Mouse (Mus musculus) adrenal gland, adult 18-20 months (tissue): Measurements from ENCODE around the gene Dph3. TPM values are rescaled to one million over a fixed set of nuclear protein-coding genes. Genes with fewer than 3 reads are reported as not detected.

Experiments
- total RNA-seq, 2 experiments: library from RNA; stranded (reverse); gene quantifications; 1 replicate in 1 of 2; 2 replicates in 1 of 2; pipeline ENCODE4 v1.2.3; 2021

The Dph3 gene
- total RNA-seq, 2 experiments from 2014 or later, result 56.0 to 61.3 TPM

Other genes starting within 250 kb of the Dph3 start
- gene Galnt15, start 56.7 kb downstream of the Dph3 start, total RNA-seq, result 10 to 100 TPM in 1 of 2 experiments, 1 to 10 TPM in 1; 9.1 to 10.7 TPM
- gene Oxnad1, start 355 bp downstream of the Dph3 start, total RNA-seq, result 10 to 100 TPM; 32.5 to 45.4 TPM
- gene Msmb, start 56.3 kb upstream of the Dph3 start, total RNA-seq, result not detected
- gene Ncoa4, start 74.1 kb upstream of the Dph3 start, total RNA-seq, result 100 to 1,000 TPM; 219 to 247 TPM
- 100 to 1,000 TPM; 145 to 155 TPM for gene Timm23, start 116.2 kb upstream of the Dph3 start, total RNA-seq
- 10 to 100 TPM; 42.0 to 68.8 TPM for gene Parg, start 116.2 kb upstream of the Dph3 start, total RNA-seq
- gene Ogdhl, start 236.3 kb upstream of the Dph3 start, total RNA-seq, result 1 to 10 TPM; 9.3 to 9.9 TPM